ENCODE assay signal across 22 mouse cellular contexts in genomic region chr5:122452194-122452593, GRCm38 (mm10). TPM values are rescaled to one million over a fixed set of nuclear protein-coding genes. Genes with fewer than 3 reads are reported as not detected.
A peak's percentile ranks its signal among the peaks of the same experiment; 100 is the strongest.
DNase-seq lines count a peak whose midpoint lies in the region; ATAC-seq and TF ChIP-seq lines count a peak whose summit lies in the region.
"Had no signal": no experiment of that assay in that cellular context is flagged by ENCODE, and none has a peak within 500 bp of the region (broad histone marks: within the 10 kb centered on the region; RNA-seq: fewer than 3 reads in every experiment).

No protein-coding gene starts in this region.

- H3K36me3 ChIP-seq in heart, embryonic 15.5 days: peaks cover 51% of the 10 kb centered on the region
- peaks cover 46% of the 10 kb centered on the region for H3K36me3 ChIP-seq in liver, postnatal 0 days (replicated peaks; ENCODE audit: insufficient read depth, low read length)
- peaks cover 61% of the 10 kb centered on the region for H3K36me3 ChIP-seq in liver, embryonic 12.5 days
- peaks cover 36% of the 10 kb centered on the region for H3K36me3 ChIP-seq in myocyte (ENCODE audit: control insufficient read depth, insufficient read depth)

- peak; percentile 12; the same call in 1 of the 2 replicates for ATAC-seq in frontal cortex, adult (ENCODE audit: low TSS enrichment)
- no peak for ATAC-seq in heart, embryonic 15.5 days (replicated peaks; ENCODE audit: insufficient number of reproducible peaks, insufficient read depth, low FRiP score, low read depth)
- 0 out of 2 replicates have a peak, but pooled peaks have one; percentile 14 for ATAC-seq in liver, postnatal 0 days
- no peak for ATAC-seq in liver, embryonic 12.5 days
- ATAC-seq in CD4-positive, CD25-positive, alpha-beta regulatory T cell, adult 4 months: no peak
- ATAC-seq: forebrain, embryonic 16.5 days had no signal

- no peak overlapping the region for H3K4me3 ChIP-seq in heart, embryonic 15.5 days
- no peak overlapping the region for H3K4me3 ChIP-seq in liver, postnatal 0 days (ENCODE audit: low read depth, low read length)
- H3K4me3 ChIP-seq in liver, embryonic 12.5 days: no peak overlapping the region
- H3K4me3 ChIP-seq in myocyte: no peak overlapping the region
- H3K4me3 ChIP-seq: embryonic facial prominence, embryonic 15.5 days; hindbrain, embryonic 13.5 days; limb, embryonic 13.5 days; megakaryocyte, embryonic 14.5 days; neural tube, embryonic 15.5 days had no signal

- intact Hi-C loops in heart, postnatal 25 days (cut with DNase I): no loop called here

- no peak for TF ChIP-seq CTCF in liver, postnatal 0 days (IDR thresholded peaks at IDR 0.05; ENCODE audit: low read depth)

- H3K4me2 ChIP-seq in heart, embryonic 15.5 days: no peak overlapping the region
- H3K4me2 ChIP-seq in liver, postnatal 0 days (ENCODE audit: low read depth, low read length): no peak overlapping the region
- H3K4me2 ChIP-seq in liver, embryonic 12.5 days: no peak overlapping the region
- no peak overlapping the region for H3K4me2 ChIP-seq in myocyte (ENCODE audit: low read depth)
- H3K4me2 ChIP-seq: embryonic facial prominence, embryonic 15.5 days; hindbrain, embryonic 13.5 days; limb, embryonic 13.5 days; neural tube, embryonic 15.5 days had no signal

- no peak for TF ChIP-seq EP300 in liver, postnatal 0 days (IDR thresholded peaks at IDR 0.05; ENCODE audit: low read depth)

- H3K27ac ChIP-seq in heart, embryonic 15.5 days: peak overlapping the region; percentile 63
- H3K27ac ChIP-seq in liver, postnatal 0 days (ENCODE audit: low read depth): no peak overlapping the region
- H3K27ac ChIP-seq in liver, embryonic 12.5 days: no peak overlapping the region
- H3K27ac ChIP-seq: hindbrain, embryonic 13.5 days; limb, embryonic 13.5 days; liver, embryonic 14.5 days; neural tube, embryonic 15.5 days had no signal

- H3ac ChIP-seq in myocyte (ENCODE audit: control insufficient read depth, insufficient read length): no peak overlapping the region

- no peak for DNase-seq in frontal cortex, postnatal 14 days (ENCODE audit: low spot score in 2 of 2)
- no peak for DNase-seq in heart, postnatal 25 days (ENCODE audit: low spot score)
- no peak for DNase-seq in liver, postnatal 0 days
- DNase-seq: cerebellum, adult 18-20 months; cerebellum, postnatal 25 days; kidney, postnatal 10 days; layer of hippocampus, adult 9-11 months; midbrain, embryonic 14.5 days; spleen, adult 18-20 months; thymus, postnatal 36 days had no signal

- 65% methylated on average over 7 of the region's 7 CpGs for WGBS in heart, embryonic 15.5 days
- 83% methylated on average over 7 of the region's 7 CpGs for WGBS in liver, postnatal 0 days (ENCODE audit: insufficient replicate concordance)
- WGBS in liver, embryonic 12.5 days (ENCODE audit: insufficient replicate concordance): 74% methylated on average over 7 of the region's 7 CpGs

- H3K79me2 ChIP-seq in myocyte (ENCODE audit: control insufficient read depth, insufficient read depth): no peaks in the 10 kb centered on the region

- H3K4me1 ChIP-seq in heart, embryonic 15.5 days (replicated peaks): peaks cover 36% of the 10 kb centered on the region
- no peaks in the 10 kb centered on the region for H3K4me1 ChIP-seq in liver, postnatal 0 days (ENCODE audit: insufficient read depth)
- H3K4me1 ChIP-seq in liver, embryonic 12.5 days: no peaks in the 10 kb centered on the region
- H3K4me1 ChIP-seq: embryonic facial prominence, embryonic 15.5 days; limb, embryonic 13.5 days; neural tube, embryonic 15.5 days had no signal

- H3K27me3 ChIP-seq in heart, embryonic 15.5 days: no peaks in the 10 kb centered on the region
- H3K27me3 ChIP-seq in liver, postnatal 0 days (ENCODE audit: insufficient read depth, low read length): no peaks in the 10 kb centered on the region
- no peaks in the 10 kb centered on the region for H3K27me3 ChIP-seq in liver, embryonic 12.5 days (replicated peaks)
- H3K27me3 ChIP-seq in myocyte (ENCODE audit: control insufficient read depth, insufficient read depth, insufficient read length): no peaks in the 10 kb centered on the region
- H3K27me3 ChIP-seq: embryonic facial prominence, embryonic 15.5 days; hindbrain, embryonic 13.5 days; limb, embryonic 13.5 days; megakaryocyte, embryonic 14.5 days; neural tube, embryonic 15.5 days had no signal

- H3K9me3 ChIP-seq in heart, embryonic 15.5 days (replicated peaks): no peaks in the 10 kb centered on the region
- no peaks in the 10 kb centered on the region for H3K9me3 ChIP-seq in liver, postnatal 0 days (ENCODE audit: low read length)
- no peaks in the 10 kb centered on the region for H3K9me3 ChIP-seq in liver, embryonic 12.5 days (replicated peaks)
- H3K9me3 ChIP-seq: embryonic facial prominence, embryonic 15.5 days; hindbrain, embryonic 13.5 days; limb, embryonic 13.5 days; megakaryocyte, embryonic 14.5 days; neural tube, embryonic 15.5 days had no signal

- TF ChIP-seq POLR2A in myocyte (IDR thresholded peaks at IDR 0.05; ENCODE audit: insufficient read length, low read depth): peak; percentile 26

- H3K9ac ChIP-seq in heart, embryonic 15.5 days: no peak overlapping the region
- H3K9ac ChIP-seq in liver, postnatal 0 days (replicated peaks): no peak overlapping the region
- H3K9ac ChIP-seq in liver, embryonic 12.5 days: no peak overlapping the region
- H3K9ac ChIP-seq: embryonic facial prominence, embryonic 15.5 days; hindbrain, embryonic 13.5 days; limb, embryonic 13.5 days; liver, embryonic 14.5 days; neural tube, embryonic 15.5 days had no signal

TF ChIP-seq in myocyte, 11 proteins besides CTCF, POLR2A, EP300 and RAD21:
- TF ChIP-seq REST (IDR thresholded peaks at IDR 0.05; ENCODE audit: insufficient read depth, insufficient read length) (no peak), POLR2AphosphoS2 (IDR thresholded peaks at IDR 0.05; ENCODE audit: insufficient read length, low read depth) (peak; percentile 74), MYOD1 (IDR thresholded peaks at IDR 0.05; ENCODE audit: control insufficient read depth in 1 of 3, insufficient read length in 2 of 3, low read depth in 2 of 3) (no peak)

RNA-seq across cellular contexts. Expression of gene Anapc7, which starts 30.7 kb away (rescaled TPM):
- 30.2 and 38.5 TPM in 2 replicates for polyA plus RNA-seq in heart, embryonic 15.5 days (2015; fragmentation: Nextera tagmentation; extraction: Ambion mirVana)
- total RNA-seq in heart, postnatal 25 days (2021): 10 to 100 TPM; 27.3 to 28.1 TPM
- polyA plus RNA-seq in liver, postnatal 0 days (2015; fragmentation: Nextera tagmentation; extraction: Ambion mirVana): 11.0 and 11.8 TPM in 2 replicates
- 23.3 and 23.9 TPM in 2 replicates for polyA plus RNA-seq in liver, embryonic 12.5 days (2016; fragmentation: Nextera tagmentation; extraction: Ambion mirVana)
- polyA plus RNA-seq in myocyte (2012; fragmentation: generic; extraction: Trizol): 62.7 TPM
- polyA plus RNA-seq in CD4-positive, CD25-positive, alpha-beta regulatory T cell, adult 4 months (2017; shearing (Covaris generic)): 10 to 100 TPM; 17.7 to 22.8 TPM

RNA-seq across cellular contexts. Expression of gene Atp2a2, which starts 49.8 kb away (rescaled TPM):
- 288 and 291 TPM in 2 replicates for polyA plus RNA-seq in heart, embryonic 15.5 days (2015; fragmentation: Nextera tagmentation; extraction: Ambion mirVana)
- over 10,000 TPM; 10,772 to 12,207 TPM for total RNA-seq in heart, postnatal 25 days (2021)
- polyA plus RNA-seq in liver, postnatal 0 days (2015; fragmentation: Nextera tagmentation; extraction: Ambion mirVana): 13.5 and 14.8 TPM in 2 replicates
- 44.2 and 45.7 TPM in 2 replicates for polyA plus RNA-seq in liver, embryonic 12.5 days (2016; fragmentation: Nextera tagmentation; extraction: Ambion mirVana)
- polyA plus RNA-seq in myocyte (2012; fragmentation: generic; extraction: Trizol): 295 TPM
- polyA plus RNA-seq in CD4-positive, CD25-positive, alpha-beta regulatory T cell, adult 4 months (2017; shearing (Covaris generic)): 10 to 100 TPM in 1 of 2 experiments, 1 to 10 TPM in 1; 10.0 to 14.8 TPM

Comparison
In these comparisons a context has a peak if more than half of its experiments do, and no peak if none do; other contexts are left out.
1. ATAC-seq: peak in frontal cortex, adult (single experiment) and liver, postnatal 0 days (single experiment); none in heart, embryonic 15.5 days (single experiment), liver, embryonic 12.5 days (single experiment) and CD4-positive, CD25-positive, alpha-beta regulatory T cell, adult 4 months (single experiment).